Mouse (Mus musculus) inflammation-experienced regulatory T-cells, adult 6 months (primary cell): ENCODE measurements around the gene Dnaaf2. TPM values are rescaled to one million over a fixed set of nuclear protein-coding genes. Genes with fewer than 3 reads are reported as not detected.

ENCODE experiments used
- ATAC-seq: one replicate; pipeline ENCODE4 v1.8.0; 2017
- polyA plus RNA-seq, 3 experiments: library from polyadenylated mRNA; unstranded; fragments of 100-300 nt; shearing (Covaris generic); gene quantifications; one replicate each; pipeline ENCODE4 v1.2.1; 2017

Gene Dnaaf2
- polyA plus RNA-seq = 1 to 10 TPM; 4.7 to 5.4 (median 4.7) TPM

DNA sequence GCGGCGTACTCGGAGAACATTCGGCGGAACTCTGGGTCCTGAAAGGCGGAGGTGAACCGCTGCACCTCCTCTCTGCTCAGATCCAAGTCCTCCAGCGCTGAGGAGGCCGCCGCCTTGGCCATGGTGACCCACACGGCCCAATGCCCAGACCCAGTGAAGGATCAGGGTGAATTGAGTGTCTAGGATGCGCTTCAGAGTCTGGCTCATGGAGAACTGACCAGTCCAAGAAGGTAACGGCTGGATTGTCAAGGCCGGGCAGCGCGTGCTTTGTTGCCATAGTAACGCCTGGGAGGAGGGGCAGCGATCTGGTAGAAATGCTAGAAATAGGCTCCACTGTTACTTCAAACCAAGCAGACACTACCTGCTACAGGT is at the start of gene Dnaaf2:
Gene Dnaaf2, minus strand, starts transcription at position 266 of the 372 bp plus-strand sequence.
- ATAC-seq = peak; percentile 4

DNA sequence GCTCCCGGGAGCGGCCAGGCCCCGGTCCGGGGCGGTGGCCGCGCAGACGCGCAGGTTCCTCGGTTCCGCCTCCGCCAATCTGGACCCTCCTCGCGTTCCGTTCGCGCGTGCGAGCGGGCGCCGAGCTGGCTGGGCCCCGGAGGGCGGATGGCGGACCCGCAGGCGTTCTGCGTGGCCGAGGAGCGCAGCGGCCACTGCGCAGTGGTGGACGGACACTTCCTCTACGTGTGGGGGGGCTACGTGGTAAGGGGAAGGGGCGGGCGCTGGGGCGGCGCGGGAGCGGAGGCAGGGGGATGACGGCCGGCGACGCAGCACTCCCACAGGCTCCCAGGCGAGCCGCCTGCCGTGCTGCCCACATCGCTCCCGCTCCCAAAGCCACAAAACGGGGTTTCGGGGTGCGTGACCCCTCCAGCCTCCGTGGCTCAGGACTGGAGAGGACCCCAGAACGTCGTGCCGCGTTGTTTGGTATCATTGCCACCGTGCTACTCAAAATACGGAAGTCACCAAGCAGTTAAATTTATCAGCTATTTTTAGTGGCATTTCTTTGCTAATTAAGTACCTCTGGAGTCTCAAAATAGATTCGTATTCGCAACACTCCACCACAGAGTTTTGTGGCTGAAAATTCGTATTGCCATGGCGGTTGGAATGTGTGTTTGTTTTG is 43.7 kb upstream of the Dnaaf2 start:
- peak; percentile 80 for ATAC-seq

DNA sequence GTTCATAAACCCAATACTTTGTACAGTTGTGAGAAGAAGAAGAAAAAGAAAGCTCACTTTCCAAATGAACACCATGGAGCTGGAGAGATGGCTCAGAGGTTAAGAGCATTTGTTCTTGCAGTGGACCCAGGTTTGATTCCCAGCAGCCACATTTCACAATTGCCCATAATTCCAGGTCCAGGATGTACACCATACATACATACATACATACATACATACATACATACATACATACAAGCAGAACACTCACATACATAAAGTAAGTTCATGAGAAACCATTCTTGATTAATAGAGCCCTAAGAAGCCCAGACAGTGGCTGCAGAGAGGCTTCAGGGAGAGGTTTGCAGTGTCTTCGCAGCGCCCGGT is 43.2 kb upstream of the Dnaaf2 start:
- peak; percentile 30 for ATAC-seq

DNA sequence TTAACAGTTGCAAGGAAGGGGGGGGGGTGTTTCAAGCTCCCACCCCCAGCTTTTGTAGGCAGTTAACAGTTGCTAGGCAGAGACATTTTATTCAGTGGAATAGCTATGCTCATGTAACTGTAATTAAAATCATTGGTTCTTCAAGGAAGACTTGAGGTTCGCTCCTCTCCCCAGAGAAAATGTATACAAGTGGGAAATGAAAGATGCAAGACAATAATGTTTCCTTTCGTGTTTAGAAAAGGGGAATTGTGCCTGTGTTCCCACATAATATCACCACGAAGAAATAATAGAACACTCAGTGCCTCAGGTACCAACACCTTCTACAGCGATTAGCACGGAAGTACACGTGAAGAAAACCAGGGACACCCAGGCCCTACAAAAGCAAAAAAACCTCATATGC is 42.6 kb upstream of the Dnaaf2 start, which contains the start of gene Klhdc1:
Gene Klhdc1, plus strand, starts transcription at position 301 of the 400 bp plus-strand sequence.
- ATAC-seq = peak; percentile 7

DNA sequence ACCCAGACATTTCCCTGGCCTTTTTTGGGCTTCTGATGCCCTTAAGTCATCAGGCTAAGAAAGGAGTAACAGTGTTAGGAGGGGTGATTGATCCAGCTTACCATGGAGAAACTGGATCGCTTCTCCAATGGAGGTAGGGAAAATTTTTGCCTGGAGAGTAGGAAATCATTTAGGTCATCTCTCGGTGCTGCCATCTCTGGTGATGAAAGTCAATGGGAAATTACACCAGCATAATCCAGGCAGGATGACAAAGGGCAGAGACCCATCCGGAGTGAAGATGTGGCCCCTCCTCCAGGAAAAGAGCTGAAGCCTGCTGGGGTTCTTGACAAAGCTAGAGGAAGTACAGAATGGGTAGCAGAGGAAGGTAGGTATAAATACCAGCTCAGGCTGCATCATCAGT is 40.1 kb upstream of the Dnaaf2 start:
- ATAC-seq = no peak

DNA sequence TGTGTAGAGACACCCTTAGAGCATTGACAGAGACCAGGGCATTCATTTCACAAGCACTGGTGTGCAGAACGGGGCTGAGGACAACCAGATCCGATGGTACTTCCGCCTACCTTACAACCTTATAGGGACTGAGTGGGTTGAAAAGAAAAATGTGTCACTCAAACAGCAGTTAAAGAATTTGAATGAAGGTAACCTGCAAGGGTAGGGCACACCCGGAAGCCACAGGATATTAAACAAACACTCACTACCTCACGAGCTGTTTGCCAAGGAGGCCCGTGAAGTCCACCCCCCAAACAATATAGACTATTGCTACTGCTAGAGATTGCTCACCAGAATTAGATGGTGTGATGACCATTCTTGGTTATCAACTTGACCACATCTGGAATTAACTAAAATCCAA is 37.6 kb upstream of the Dnaaf2 start:
- ATAC-seq = no peak

DNA sequence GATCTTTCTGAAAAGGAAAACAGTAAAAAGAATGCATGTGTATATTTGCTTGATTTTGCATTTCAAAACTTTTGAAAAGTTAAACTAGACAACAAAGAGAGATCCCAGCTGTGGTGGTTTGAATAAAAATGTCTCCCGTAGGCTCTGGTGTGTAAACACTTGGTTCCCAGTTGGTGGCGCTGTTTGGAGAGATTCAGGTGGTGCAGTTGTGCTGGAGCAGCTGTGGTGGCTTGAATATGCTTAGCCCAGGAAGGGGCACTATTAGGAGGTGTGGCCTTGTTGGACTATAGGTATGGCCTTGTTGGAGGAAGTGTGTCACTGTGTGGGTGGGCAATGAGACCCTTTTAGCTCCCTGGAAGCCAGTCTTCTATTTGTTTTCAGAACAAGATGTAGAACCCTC is 31.0 kb upstream of the Dnaaf2 start:
- ATAC-seq = peak; percentile 34

DNA sequence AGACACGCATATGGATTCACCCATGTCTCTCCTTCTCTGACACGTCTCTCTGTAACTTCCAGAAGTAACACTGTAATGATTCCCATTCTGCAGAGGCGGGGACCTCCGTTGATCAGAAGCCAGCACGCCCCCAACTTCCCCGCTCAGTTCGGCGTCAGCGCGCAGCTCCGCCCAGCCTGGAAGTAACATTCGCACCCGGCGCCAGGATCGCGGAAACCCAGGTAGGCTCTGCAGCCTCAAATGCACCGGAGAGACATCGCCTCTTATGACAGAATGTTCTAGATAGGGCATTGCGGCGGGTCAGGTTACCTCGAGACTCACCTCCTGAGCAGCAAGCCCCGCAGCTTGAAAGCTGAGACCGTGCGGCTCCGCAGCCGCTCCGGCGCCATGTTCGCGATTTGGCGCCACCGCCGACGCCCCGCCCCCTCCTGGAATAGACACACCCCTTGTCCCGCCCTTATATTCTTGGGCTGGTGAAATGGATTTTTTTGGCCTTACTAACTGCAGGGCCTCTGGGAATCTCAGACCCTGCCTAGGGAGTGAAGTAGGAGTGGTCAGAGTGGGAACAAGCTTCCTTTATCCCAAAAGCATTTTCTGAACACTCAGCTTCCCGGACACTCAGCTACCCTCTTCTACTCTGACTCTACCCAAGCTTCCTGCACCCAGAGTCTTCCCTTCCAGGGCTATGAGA is 29.7 kb upstream of the Dnaaf2 start, which contains the start of gene Pole2:
Gene Pole2, minus strand, starts transcription at position 420 of the 691 bp plus-strand sequence.
- ATAC-seq = peak; percentile 93

DNA sequence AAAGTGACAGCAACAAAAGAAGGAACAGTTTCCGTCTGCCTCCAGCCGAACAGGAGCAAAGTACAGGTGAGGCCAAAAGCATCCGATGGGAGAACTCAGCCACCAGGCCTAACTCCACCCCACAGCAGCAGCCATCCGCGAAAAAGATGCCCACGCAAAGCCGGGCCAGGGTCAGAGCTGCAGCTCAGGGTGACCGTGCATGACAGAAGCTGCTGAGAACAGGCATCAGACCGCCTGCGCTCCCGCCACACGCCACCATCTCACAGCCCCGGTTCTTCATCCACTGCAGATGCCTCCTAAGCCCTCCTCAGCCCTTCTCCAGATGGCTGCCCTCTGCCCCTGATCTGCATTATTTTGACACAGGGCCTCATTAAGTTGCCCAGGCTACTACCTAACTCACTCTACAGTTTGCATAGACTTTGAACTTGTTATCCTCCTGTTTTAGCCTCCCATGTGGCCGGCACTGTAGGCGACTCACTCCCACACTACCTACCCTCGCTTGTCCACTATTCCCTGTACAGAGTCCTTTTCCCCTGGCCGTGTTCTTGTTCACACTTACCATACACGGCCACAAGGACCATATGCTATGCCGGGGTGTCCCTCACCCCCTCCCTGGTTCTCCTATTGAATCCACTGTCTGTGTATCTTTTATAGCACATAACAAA is 22.5 kb upstream of the Dnaaf2 start:
- ATAC-seq = no peak

DNA sequence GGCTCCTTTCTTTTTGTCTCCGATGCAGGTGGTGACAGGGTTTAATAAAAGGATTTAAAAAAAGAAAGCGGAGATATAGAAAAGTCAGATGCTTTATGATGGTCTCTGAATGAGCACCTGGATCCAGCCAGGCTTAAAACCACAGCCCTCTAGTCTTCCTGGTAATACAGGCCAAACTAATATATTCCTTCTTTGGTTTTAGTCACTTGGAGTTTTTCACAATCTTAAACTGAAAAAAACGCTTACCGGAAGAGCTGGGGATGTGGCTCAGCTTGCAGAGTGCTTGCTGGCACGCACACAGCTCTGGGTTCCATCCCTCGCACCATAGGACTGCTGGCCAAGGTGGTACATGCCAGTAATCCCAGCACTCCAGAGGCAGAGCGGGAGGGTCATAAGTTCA is 18.4 kb upstream of the Dnaaf2 start:
- ATAC-seq = no peak

DNA sequence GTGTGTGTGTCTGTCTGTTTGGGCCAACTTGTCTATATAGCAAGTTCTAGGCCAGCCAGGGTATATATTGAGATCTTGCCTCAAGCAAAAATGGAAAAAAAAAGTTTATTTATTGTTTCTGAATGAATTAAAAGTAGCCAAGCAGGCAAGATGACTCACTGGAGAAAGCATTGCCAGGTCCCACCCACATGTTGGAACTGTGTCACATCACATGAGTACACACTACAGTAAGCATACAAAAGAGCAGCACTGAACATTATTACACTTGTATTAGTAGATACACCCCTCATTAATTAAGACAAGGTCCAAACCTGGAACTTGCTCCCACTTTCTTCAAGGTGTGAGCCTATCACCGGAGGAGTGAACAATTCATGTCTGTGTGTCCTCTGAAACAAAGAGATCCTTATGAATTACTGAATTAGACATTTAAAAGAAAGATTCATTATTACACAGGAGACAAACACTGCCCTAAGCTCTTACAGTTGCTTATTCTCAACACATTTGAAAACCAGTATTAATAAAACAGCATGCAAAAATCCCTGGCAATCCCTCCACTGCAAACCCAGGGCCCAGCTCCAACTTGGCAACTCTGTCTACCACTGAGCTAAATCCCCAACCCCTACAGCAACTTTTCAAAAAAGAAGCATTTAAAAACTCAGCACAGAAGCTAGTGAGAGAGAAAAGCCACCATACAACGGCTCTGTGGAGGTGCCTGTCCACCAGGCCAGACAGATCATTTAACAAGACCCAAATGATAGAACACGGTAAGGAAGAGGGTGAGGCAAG is 17.0 kb upstream of the Dnaaf2 start:
- ATAC-seq = no peak

DNA sequence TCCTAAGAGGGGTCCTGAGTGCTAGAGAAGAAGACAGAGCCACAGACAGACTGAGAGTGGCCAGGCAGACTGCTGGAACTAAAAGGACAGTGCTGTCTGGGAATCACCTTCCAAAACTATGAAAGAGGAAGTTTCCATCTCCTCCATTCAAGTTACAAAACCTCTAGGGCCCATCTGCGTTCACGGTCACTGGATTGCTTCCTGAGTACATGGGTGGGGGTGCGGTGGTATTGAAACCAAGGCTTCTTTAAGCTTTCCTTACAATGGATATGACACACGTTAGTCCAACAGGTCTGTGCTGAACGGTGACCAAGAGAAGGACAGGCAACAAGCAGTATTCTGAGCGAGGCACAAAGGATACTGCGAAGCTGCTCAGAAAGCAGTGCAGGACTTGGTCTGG is 16.2 kb upstream of the Dnaaf2 start:
- no peak for ATAC-seq

DNA sequence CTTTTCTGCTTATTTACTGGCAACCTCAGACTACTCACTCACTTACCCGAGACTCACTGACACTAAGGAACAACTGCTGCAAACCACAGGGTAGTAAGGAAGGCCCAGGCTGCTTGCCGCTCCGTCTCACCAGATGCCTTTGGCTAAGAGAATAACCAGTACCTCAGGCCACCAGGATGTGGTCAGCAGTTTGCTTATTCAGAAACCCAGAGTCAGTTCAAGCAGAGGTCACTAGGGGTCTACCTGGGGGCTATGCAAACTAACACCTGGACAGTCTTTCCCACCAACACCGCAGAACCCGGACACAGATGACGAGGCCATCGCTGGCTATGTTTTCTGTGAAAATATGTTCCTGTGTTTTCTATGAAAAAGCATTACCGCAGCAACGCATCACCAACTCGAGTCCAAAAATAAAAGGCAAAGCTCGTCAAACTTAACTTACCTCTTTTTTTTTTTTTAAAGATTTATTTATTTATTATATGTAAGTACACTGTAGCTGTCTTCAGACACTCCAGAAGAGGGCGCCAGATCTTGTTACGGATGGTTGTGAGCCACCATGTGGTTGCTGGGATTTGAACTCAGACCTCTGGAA is 15.1 kb upstream of the Dnaaf2 start:
- ATAC-seq = no peak

DNA sequence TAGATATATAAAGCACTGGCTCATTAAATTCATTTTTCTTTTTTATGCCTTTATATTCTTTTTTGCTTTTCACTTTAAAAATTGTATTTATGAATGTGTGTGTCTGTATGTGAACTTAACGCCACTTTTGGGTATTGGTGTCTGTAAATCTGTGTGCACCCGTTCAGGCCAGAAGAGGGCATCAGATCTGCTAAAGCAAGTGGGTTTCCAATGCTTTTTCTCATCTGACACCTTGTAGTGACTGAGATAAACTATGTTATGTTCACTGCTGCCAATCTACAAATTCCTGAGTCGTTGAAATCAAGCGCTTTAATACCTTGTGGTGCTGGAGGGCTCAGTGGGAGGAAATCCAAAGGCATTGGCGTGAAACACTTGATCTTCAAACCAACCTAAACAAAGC is 12.8 kb upstream of the Dnaaf2 start:
- no peak for ATAC-seq

DNA sequence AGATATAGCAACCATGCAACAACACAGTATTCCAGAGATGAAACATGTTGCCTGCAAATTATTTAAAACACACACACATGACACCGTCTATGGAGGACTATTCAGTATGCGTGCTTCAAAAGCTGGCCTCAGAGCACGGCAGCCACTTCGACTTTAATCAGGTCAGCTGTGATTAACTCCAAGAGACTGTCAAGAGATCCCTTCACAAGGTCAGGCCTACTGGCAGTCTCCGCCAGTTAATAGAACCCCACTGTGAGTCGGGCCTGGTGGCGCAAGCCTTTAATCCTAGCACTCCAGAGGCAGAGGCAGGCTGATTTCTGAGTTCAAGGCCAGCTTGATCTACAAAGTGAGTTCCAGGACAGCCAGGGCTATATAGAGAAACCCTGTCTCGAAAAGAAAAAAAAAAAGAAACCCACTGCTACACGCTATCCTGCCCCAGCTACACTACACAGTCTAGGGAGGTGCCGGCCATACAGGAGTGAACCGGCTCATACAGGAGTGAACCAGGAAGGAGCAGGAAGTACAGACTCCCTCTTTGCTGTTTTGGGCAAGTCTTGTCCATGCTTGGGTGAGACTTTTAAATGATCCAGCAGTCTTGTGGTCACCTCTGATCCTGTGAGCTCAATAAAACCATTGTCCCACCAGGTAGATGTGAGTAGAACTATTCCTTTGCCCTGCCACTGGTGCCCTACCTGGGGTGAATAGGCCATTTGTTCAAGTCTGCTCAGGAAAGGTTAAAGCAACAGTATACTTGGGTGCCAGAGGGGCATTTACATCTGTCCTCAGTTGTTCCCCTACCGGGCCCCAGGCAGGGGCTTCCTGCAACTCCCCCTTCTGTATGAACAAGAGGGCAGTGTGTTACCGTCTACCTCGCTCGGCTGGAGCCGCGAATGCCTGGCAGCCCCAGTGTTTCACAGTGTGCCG is 12.1 kb upstream of the Dnaaf2 start:
- no peak for ATAC-seq

DNA sequence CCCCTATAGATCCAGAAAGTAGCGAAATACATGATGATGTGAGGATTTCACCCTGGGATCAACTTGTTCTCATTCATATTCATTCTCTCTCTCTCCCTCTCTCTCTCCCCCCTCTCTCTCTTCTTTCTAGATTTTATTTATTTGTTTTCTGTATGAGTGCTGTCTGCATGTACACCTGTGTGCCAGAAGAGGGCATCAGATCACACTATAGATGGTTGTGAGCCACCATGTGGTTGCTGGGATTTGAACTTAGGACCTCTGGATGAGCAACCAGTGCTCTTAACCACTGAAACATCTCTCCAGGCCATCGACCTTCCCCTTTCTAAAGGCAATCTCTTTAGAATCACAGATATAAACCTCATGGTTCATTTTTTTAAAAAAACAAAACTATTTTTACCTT is 10.3 kb upstream of the Dnaaf2 start:
- ATAC-seq = no peak

DNA sequence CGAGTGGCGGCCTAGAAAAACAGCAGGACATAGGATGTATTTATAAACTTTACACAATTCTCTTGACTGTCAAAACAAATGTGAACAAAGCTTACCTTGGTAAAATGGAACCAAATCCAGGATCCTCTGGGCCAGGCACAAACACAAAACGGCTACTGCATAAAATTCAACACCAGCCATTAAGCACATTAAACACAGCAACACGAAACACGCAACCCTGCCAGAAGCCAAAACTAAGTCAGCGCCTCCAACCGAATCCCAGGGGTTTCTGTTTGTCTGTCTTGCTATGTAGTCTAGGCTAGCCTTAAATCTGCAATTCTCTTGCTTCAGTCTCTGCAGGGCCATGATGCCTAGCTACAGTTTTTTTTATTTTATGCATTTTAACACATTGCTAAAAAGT is 9.7 kb upstream of the Dnaaf2 start:
- no peak for ATAC-seq

DNA sequence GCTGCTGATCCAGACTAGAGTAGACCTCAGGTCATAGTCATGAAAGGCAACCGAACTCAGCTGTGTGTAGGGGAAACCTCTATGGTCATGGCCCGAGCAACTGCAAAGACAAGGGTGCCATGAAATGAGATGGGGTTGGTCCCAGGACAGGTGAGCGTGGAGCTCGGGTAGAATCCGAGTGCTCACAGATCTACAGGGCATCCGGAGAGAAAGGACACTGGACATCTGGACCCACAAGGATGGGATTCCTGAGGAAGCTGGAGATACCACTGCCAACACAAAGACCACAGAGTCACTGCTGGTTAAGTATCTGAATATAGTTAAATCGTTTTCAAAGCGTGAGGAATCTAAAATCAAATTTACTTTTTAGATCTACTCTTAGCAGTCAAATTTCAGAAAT is 9.2 kb upstream of the Dnaaf2 start:
- no peak for ATAC-seq

DNA sequence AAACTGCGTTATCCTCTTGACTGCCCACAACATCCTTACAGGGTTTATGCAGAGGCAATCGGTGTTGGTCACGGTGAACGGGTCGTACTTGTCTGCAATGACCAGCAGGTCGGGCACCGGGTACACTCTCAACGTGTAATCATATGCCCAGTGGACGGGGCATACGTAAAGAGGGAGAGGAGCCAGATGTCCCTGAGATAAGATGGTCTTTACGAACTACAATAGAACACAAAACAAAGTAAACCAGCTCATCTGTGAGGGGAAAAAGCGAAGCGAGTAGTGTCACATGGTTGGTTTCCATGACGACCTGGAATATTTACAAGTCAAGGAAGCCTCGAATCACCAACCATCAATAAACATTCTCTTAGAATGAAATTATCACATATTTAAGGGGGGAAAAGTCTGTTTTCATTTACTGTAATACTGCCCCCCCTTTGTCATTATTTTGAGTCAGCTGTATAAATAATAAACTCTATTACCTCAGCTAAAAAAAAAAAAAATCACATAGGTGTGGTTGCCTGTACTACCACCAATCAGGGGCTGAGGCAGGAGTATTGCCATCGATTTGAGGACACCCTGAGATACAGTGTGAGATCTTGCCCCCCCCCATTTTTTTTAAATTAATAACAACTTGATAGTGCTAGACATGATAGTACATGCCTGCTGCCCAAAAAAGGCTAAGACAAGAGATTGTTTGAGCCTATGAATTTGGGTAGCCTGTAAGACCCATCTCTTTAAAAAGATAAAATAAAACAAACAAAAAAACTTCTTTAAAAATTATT is 6.0 kb upstream of the Dnaaf2 start, which contains the start of gene Gm49384:
Gene Gm49384, minus strand, starts transcription at position 216 of the 782 bp plus-strand sequence.
- ATAC-seq = no peak

DNA sequence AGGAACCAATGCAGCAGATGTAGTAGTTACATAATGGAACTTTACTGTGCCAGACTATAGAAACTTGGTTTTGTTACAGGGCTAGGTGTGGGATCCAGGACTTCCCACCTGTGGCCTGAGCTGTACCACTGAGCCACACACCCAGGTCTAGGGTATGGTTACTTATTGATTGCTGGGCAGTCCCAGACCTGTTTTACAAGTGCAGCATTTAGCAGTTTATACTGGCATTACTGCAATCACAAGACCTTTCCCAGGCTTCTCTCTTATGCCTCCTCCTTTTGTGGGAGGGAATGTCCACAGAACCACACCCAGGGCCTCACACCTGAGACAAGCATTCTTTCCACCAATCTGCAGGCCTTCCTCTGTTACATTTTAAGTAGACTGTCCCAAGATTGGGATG is 756 bp upstream of the Dnaaf2 start:
- ATAC-seq = no peak
